Mouse (Mus musculus) liver, embryonic 14.5 days (tissue): ENCODE measurements around the gene Tmem14c.

Experiments used
- CTCF ChIP-seq: IDR thresholded peaks from 2 replicates; pipeline ENCODE4 v1.5.1; 2016; ENCODE audit warnings: antibody characterized with exemption, low read depth, control low read depth
- EP300 ChIP-seq: IDR thresholded peaks from 2 replicates; pipeline ENCODE4 v1.6.1; 2016; ENCODE audit warnings: antibody characterized with exemption, low read depth

GRCm38 (mm10) chr13:41018236-41018635, 2.1 kb downstream of the Tmem14c start:
- no peak for TF ChIP-seq EP300
- TF ChIP-seq CTCF: no peak
